Mouse (Mus musculus): Measurements from ENCODE around the gene Mto1. TPM values are rescaled to one million over a fixed set of nuclear protein-coding genes. Genes with fewer than 3 reads are reported as not detected.

Gene Mto1
- total and polyA plus RNA-seq, 3 experiments, result 27.7 to 32.3 TPM; not detected in 1

- Histone ChIP-seq H3K4me1 (ENCODE audit: control insufficient read depth in 1 of 2, insufficient read depth in 2 of 2, low read length in 2 of 2) (no peaks in the 10 kb centered on the region), H3K4me3 (ENCODE audit: control insufficient read depth in 1 of 2, insufficient read depth in 1 of 2, low read depth in 2 of 2, low read length in 2 of 2) (no peak overlapping the region), H3K9me3 (replicated peaks; ENCODE audit: insufficient read depth, low read length) (no peaks in the 10 kb centered on the region), H3K79me2 (ENCODE audit: control insufficient read depth, insufficient read depth, low read length, poor library complexity) (peaks cover 30% of the 10 kb centered on the region), H3K27me3 (ENCODE audit: control insufficient read depth in 1 of 2, insufficient read depth in 2 of 2, low read length in 2 of 2) (no peaks in the 10 kb centered on the region), H3K9ac (ENCODE audit: control insufficient read depth, low read depth, low read length, poor library complexity, severe bottlenecking) (no peak overlapping the region), H3K27ac (ENCODE audit: control insufficient read depth, low read depth, low read length) (peak overlapping the region; percentile 44; the same call in 1 of the 2 replicates), H3K36me3 (ENCODE audit: control insufficient read depth in 1 of 2, insufficient read depth in 2 of 2, low read length in 2 of 2) (peaks cover 10 to 12% of the 10 kb centered on the region in 2 experiments)
- DNase-seq (ENCODE audit: low read depth, low spot score), result peak; percentile 87
- no peak for TF ChIP-seq GATA1 (IDR thresholded peaks at IDR 0.05; ENCODE audit: low read depth, low read length)
- no peak for TF ChIP-seq TAL1 (IDR thresholded peaks at IDR 0.05; ENCODE audit: low read length)
- TF ChIP-seq ZC3H11A (IDR thresholded peaks at IDR 0.05; ENCODE audit: low read depth, low read length), result no peak
- TF ChIP-seq POLR2AphosphoS2 (IDR thresholded peaks at IDR 0.05; ENCODE audit: low read length), result peak; percentile 100
- peak; percentile 86; the same call in 1 of the 2 replicates for TF ChIP-seq ZMIZ1 (IDR thresholded peaks at IDR 0.05; ENCODE audit: low read depth, low read length)
- 0 out of 4 replicates have a peak, but pooled peaks of 1 of the 2 experiments have one; percentile 38 for TF ChIP-seq EP300 (IDR thresholded peaks at IDR 0.05; ENCODE audit: low read depth in 1 of 2, low read length in 2 of 2)
- 0 out of 2 replicates have a peak, but pooled peaks have one; percentile 46 for TF ChIP-seq JUND (IDR thresholded peaks at IDR 0.05; ENCODE audit: low read depth, low read length)
- TF ChIP-seq USF1 (IDR thresholded peaks at IDR 0.05; ENCODE audit: low read depth, low read length), result no peak
- TF ChIP-seq NELFE (IDR thresholded peaks at IDR 0.05; ENCODE audit: low read depth, low read length), result peak; percentile 67; the same call in 1 of the 2 replicates
- peak; percentile 67 for TF ChIP-seq ETS1 (IDR thresholded peaks at IDR 0.05; ENCODE audit: low read depth, low read length)
- no peak for TF ChIP-seq RAD21 (IDR thresholded peaks at IDR 0.05; ENCODE audit: low read depth, low read length)
- TF ChIP-seq USF2 (IDR thresholded peaks at IDR 0.05; ENCODE audit: borderline replicate concordance in 1 of 2, insufficient read depth in 1 of 2, low read depth in 1 of 2, low read length in 2 of 2), result 0 out of 4 replicates have a peak, but pooled peaks of 1 of the 2 experiments have one; percentile 38
- TF ChIP-seq ELF1 (IDR thresholded peaks at IDR 0.05; ENCODE audit: low read depth, low read length), result 0 out of 2 replicates have a peak, but pooled peaks have one; percentile 5
- TF ChIP-seq E2F4 (IDR thresholded peaks at IDR 0.05; ENCODE audit: borderline replicate concordance, low read depth, low read length), result peak; percentile 67; the same call in 1 of the 2 replicates
- TF ChIP-seq ZKSCAN1 (IDR thresholded peaks at IDR 0.05; ENCODE audit: low read depth, low read length), result no peak
- 0 out of 2 replicates have a peak, but pooled peaks have one; percentile 62 for TF ChIP-seq MYC (IDR thresholded peaks at IDR 0.05; ENCODE audit: low read depth, low read length)
- TF ChIP-seq RCOR1 (IDR thresholded peaks at IDR 0.05; ENCODE audit: low read depth, low read length), result peak; percentile 83
- TF ChIP-seq MYB (IDR thresholded peaks at IDR 0.05; ENCODE audit: low read depth, low read length), result peak; percentile 75
- peak; percentile 77 for TF ChIP-seq MXI1 (IDR thresholded peaks at IDR 0.05; ENCODE audit: low read depth, low read length)
- TF ChIP-seq UBTF (IDR thresholded peaks at IDR 0.05; ENCODE audit: borderline replicate concordance, insufficient read depth, low read depth, low read length), result no peak
- TF ChIP-seq MAFK (IDR thresholded peaks at IDR 0.05; ENCODE audit: borderline replicate concordance, low read depth, low read length), result peak; percentile 72
- peak; percentile 83; the same call in 1 of the 2 replicates for TF ChIP-seq MAZ (IDR thresholded peaks at IDR 0.05; ENCODE audit: low read depth, low read length)
- TF ChIP-seq BHLHE40 (IDR thresholded peaks at IDR 0.05; ENCODE audit: borderline replicate concordance, low read depth, low read length), result peak; percentile 48; the same call in 1 of the 2 replicates
- TF ChIP-seq CHD2 (IDR thresholded peaks at IDR 0.05; ENCODE audit: low read length), result peak; percentile 89
- 0 out of 2 replicates have a peak, but pooled peaks have one; percentile 11 for TF ChIP-seq TBP (IDR thresholded peaks at IDR 0.05; ENCODE audit: low read depth, low read length)
- peak; percentile 72 for TF ChIP-seq SIN3A (IDR thresholded peaks at IDR 0.05; ENCODE audit: low read length)
- TF ChIP-seq GABPA (IDR thresholded peaks at IDR 0.05; ENCODE audit: low read depth, low read length), result no peak
- TF ChIP-seq ZNF384 (IDR thresholded peaks at IDR 0.05; ENCODE audit: low read depth, low read length), result no peak
- TF ChIP-seq SMC3 (IDR thresholded peaks at IDR 0.05; ENCODE audit: low read depth, low read length), result peak; percentile 30
- TF ChIP-seq POLR2A (IDR thresholded peaks at IDR 0.05; ENCODE audit: control insufficient read depth in 1 of 2, insufficient read depth in 1 of 2, low read depth in 1 of 2, low read length in 2 of 2, poor library complexity in 1 of 2), result peak; percentile 70 to 94; a peak in 3 of 4 replicates
- no peak; a peak in 1 of 6 replicates for TF ChIP-seq CTCF (IDR thresholded peaks at IDR 0.05 in 2 of 3, conservative IDR thresholded peaks at IDR 0.05 in 1 of 3; ENCODE audit: control insufficient read depth in 1 of 3, insufficient read depth in 1 of 3, low read depth in 2 of 3, low read length in 3 of 3, poor library complexity in 1 of 3, severe bottlenecking in 1 of 3)
- no peak for TF ChIP-seq HCFC1 (IDR thresholded peaks at IDR 0.05; ENCODE audit: low read depth, low read length)
- TF ChIP-seq MAX (IDR thresholded peaks at IDR 0.05; ENCODE audit: low read length), result peak; percentile 76
- no peak for TF ChIP-seq TCF12 (IDR thresholded peaks at IDR 0.05; ENCODE audit: low read depth, low read length)
- TF ChIP-seq CHD1 (IDR thresholded peaks at IDR 0.05; ENCODE audit: low read depth, low read length), result no peak
- TF ChIP-seq MEF2A (IDR thresholded peaks at IDR 0.05; ENCODE audit: extremely low read depth, insufficient replicate concordance, low read depth, low read length, poor library complexity, severe bottlenecking), result peak; percentile 13; the same call in 1 of the 2 replicates
- TF ChIP-seq KAT2A (conservative IDR thresholded peaks at IDR 0.05; ENCODE audit: low read depth, low read length), result peak; percentile 55; the same call in 1 of the 2 replicates
Observed at GRCm38 (mm10) chr9:78476531-78477020, 28.6 kb downstream of the Mto1 start.
